Mouse (Mus musculus) brain, embryonic 14.5 days (tissue): Measurements from ENCODE around the gene Cdkn2c. TPM values are rescaled to one million over a fixed set of nuclear protein-coding genes. Genes with fewer than 3 reads are reported as not detected.

Experiments used
- DNase-seq: peaks from one replicate; pipeline ENCODE4 v3.0.0-alpha.2; 2011; ENCODE audit warnings: low read depth
- CTCF ChIP-seq: fragments of 200-500 bp; IDR thresholded peaks from 2 replicates; pipeline ENCODE4 v1.5.1; 2012; ENCODE audit warnings: inconsistent platforms, mild to moderate bottlenecking, moderate library complexity, borderline replicate concordance; ENCODE audit not compliant: insufficient read depth, insufficient read length; ENCODE audit errors: extremely low read depth
- POLR2A ChIP-seq: fragments of 200-500 bp; IDR thresholded peaks from 2 replicates; pipeline ENCODE4 v1.6.1; 2012; ENCODE audit warnings: mild to moderate bottlenecking, inconsistent platforms, borderline replicate concordance; ENCODE audit not compliant: poor library complexity, insufficient read depth, insufficient read length, severe bottlenecking; ENCODE audit errors: extremely low read depth
- polyA plus RNA-seq: library from polyadenylated mRNA; depleted of rRNA; stranded (reverse); fragments of >200 nt; gene quantifications from 2 replicates; pipeline ENCODE4 v1.2.3, GENCODE M21; 2012; rRNA removed

Cdkn2c gene
- polyA plus RNA-seq, 1 experiment = 7.5 TPM

DNA sequence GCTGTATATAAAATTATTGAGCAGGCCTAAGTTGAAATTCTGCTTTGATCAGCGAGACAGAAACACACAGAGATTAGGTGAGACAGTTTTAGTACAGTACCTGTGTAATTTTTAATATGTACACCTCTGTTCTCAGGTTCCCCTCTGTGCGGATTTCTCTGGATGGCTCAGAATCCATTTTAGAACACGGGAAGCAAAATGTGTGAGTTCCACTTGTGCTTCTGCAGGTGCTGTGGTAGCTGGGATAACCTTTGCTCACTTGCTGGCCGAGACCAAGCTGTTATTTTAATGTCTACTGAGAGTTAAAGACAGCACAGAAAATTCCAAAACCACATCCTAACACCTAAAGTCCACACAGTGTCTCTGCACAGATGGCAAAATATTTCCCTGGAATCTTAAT is 10.7 kb downstream of the Cdkn2c start:
- TF ChIP-seq CTCF = no peak
- peak; percentile 18 for DNase-seq

DNA sequence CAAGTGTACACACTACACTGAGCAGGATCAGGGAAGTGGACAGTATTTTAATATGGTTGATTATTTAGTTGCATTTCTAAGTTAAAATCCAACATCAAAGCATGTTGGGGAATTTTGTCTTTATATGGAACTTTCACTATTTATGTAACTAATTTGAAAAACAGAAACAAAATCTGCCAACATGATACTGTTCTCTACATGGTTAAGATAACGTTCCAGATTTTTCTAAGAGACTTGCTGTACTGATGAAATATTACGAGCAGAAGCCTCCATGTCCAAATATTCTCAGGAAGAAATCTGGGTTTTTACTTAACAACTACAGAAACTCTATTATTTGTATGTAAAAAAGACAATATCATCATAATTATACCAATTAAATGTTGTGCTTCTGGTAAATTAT is 11.3 kb downstream of the Cdkn2c start:
- TF ChIP-seq POLR2A (no peak), CTCF (no peak)

DNA sequence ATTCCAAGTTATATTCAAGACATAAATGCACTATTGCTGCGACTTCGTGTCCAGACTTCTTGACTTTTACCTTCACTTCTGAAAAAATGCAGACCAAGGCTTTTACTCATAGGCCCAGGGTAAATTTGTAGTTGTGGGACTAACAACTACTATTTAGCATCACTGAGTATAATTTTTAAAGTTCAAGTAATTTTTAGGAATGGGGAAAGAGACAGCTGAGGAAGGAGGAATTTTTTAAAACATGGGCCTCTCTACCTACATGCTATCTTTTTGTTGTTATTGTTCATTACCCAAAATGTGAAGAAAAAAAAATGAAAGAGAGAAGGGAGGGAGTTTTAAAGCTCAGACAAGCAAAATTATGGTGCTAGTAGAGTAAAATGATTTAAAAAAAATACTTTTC is 12.3 kb downstream of the Cdkn2c start:
- TF ChIP-seq POLR2A = no peak
- no peak for TF ChIP-seq CTCF
- no peak for DNase-seq

More for the DNA sequence above, 11.3 kb downstream of the Cdkn2c start:
- no peak for DNase-seq

DNA sequence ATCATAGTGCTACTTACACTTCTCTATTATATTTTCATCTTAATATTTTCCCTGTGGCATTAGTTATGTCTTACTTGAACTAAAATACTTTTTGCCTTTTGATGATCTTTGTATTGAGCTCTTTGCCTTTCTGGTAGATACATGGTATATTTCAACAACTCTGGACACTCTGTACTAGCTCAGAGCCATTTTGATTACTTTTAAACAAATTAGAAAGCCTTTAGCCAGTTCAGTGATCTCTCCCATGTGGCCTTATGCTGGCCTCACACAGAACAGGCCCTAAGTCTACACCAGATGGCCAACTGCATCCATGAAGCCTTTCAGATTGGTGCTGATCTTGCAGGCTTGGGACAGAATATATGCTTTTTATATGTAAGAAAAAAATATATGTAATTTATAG is 13.7 kb downstream of the Cdkn2c start:
- TF ChIP-seq POLR2A = no peak
- no peak for TF ChIP-seq CTCF
- no peak for DNase-seq

DNA sequence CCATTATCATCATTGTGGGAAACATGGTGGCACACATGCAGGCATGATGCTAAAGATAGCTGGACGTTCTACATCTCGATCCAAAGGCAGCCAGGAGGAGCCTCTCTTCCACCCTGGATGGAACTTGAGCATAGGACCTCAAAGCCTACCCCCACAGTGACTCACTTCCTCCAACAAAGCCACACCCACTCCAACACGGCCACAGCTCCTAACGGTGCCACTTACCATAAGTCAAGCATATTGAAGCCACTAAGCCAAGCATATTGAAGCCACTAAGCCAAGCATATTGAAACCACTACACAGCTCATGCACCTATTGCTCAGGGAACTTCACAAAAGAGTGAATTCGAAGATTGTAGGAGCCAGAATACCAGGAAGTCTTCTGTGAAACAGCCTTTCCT is 17.7 kb downstream of the Cdkn2c start:
- TF ChIP-seq CTCF = no peak
- TF ChIP-seq POLR2A = no peak
- DNase-seq = no peak

DNA sequence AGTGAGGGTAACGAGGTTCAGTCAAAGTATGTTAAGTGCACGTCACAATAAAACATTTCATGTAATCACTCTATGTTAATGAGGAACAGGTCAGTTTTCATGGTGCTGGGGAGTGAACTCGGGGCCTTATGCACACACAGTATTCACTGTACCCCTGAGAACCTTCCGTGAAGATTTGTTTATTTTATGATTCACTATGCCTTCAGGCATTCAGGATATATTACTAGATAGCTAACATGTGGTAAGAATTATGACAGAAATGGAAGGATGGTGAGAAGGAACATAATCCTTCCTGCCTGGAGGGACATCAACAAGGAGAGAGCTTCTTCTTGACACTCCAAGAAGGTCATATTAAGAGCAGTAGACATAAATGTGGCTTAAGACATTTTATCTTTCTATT is 19.7 kb downstream of the Cdkn2c start:
- TF ChIP-seq POLR2A (no peak), CTCF (no peak)
- DNase-seq = no peak

DNA sequence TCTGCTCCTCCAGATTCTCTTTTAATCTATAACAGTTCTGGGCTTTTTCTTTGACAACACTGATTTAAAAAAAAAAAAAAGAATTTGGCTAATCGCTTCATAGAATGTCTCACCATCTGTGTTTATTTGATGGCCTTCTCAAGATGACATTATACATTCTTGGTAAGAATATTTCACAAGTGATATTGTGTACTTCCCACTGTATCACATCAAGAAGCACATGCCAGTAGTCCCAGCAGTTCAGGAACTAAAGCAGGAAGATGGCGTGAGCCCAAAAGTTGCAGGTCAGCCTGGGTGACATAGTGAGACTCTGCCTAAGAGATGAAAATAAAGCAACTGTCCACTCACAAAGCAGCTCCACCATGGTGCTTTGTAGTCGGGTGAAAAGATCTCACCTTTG is 25.5 kb downstream of the Cdkn2c start:
- TF ChIP-seq CTCF = no peak
- no peak for TF ChIP-seq POLR2A
- DNase-seq = no peak

DNA sequence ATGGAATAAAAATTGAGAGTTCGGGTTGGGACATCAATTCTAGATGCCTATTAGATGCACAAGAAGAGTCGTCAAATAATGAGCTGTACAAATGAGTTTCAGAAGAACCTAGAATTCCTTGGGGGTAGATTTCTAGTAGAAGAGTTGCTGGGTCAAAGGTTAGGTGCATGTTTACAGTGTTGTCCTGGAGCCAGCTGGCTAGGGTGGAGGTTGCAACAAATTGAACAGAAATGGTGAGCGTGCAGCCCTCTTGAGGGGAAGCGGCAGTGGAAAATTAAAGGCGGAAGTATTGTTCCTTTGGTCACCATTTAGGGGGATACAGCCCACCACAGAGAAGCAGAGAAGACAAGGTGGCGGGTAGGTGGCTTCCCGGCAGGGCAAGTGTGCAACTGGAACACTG is 26.8 kb downstream of the Cdkn2c start:
- TF ChIP-seq POLR2A = no peak

DNA sequence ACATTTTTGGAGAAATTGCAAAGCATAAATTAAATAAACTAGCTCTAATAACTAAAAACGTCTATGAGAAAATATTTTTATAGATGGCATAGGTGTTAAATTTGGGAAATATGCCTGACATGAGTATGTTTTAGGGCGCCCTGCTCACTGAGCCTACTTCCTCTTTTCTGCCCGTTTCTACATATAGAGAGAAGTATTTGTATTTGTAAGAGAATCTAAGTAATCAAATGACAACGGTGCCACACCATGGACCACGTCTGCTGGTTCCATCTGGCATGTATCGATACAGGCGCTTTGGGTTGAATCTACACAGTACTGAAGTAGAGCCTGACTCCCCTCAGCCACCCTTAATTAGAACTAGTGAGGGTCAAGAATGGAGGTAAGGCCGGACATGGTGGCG is 27.6 kb downstream of the Cdkn2c start:
- TF ChIP-seq POLR2A (no peak), CTCF (no peak)
- DNase-seq = no peak

More for the DNA sequence above, 26.8 kb downstream of the Cdkn2c start:
- DNase-seq = no peak

DNA sequence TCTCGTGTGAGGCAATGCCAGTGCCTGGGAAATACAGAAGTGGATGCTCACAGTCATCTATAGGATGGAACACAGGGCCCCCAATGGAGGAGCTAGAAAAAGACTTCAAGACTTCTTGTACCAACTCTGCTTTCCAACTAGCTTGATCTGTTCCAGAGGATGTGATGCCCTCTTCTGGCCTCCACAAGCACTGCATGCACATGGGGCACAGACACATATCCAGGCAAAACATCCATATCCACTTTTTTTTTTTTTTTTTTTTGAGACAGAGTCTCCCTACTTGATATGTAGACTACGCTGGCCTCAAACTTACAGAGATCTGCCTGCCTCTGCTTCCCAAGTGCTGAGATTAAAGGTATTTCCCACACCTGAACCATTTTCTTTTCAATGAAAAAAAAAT is 32.0 kb downstream of the Cdkn2c start:
- DNase-seq = no peak

DNA sequence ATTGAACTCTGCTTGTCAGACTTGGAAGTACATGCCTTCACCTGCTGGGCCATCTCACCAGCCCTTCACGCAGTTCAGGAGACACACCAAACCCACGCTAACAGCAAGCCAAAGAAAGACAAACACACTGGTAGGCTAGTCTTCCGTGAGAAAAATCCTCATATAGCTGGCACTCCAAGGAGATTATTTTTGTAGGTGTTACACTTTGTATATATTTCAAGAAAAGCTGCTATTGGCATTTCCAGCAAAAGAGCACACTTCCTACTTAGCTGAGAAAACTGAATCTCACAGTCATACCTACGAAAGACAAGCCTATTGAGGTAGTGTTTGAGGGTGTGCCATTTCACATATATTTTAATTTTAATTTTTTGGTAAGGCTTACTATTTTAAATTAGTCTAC is 36.0 kb downstream of the Cdkn2c start:
- no peak for TF ChIP-seq POLR2A
- TF ChIP-seq CTCF = no peak
- no peak for DNase-seq

More for the DNA sequence above, 32.0 kb downstream of the Cdkn2c start:
- TF ChIP-seq CTCF (peak; percentile 20; the same call in 1 of the 2 replicates), POLR2A (no peak)

DNA sequence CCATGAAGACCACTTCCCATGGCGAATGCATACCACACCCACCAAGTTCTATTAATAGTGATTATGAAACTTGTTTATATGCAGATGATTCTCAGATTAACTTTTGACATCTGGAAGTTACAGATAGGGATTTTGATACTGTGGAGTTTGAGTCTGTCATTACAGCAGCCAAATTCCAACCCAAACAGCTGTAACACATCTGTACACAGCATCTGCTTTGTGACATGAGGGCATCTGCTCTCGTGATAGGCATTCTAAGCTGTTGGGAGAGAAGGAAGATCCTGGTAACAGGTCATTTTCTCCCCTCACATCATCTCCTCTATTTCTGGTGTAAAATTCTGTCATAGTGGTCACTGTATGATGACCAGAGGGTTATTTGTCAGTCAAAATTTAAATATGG is 36.8 kb downstream of the Cdkn2c start:
- TF ChIP-seq POLR2A (no peak), CTCF (no peak)

DNA sequence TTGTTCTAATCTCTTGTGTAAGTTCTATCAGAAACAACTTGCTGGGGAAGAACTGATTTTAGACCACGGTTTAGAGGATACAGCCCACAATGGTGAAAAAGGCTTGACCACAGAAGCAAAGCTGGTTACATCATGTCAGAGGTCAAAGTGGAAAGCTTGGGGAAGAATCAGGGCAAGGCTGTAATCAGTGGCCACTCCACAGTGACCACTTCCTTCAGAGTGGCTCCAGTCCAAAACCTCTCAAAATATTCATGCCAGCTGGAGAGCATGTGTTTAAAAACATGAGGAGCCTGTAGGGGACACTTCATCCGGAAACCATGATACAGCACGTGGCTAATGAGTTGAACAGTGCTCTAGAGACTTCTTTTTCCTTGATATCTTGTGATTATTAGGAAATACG is 54.4 kb downstream of the Cdkn2c start:
- DNase-seq = no peak
- TF ChIP-seq POLR2A = no peak

More for the DNA sequence above, 36.8 kb downstream of the Cdkn2c start:
- no peak for DNase-seq

Other genes with a start within 250 kb of the Cdkn2c start
- 67.6 and 77.3 TPM in 2 replicates for gene Rnf11, start 182.5 kb downstream of the Cdkn2c start, polyA plus RNA-seq
- gene 4930522H14Rik, start 135.9 kb downstream of the Cdkn2c start, polyA plus RNA-seq = not detected in 2 replicates
- gene Faf1, start 9.4 kb upstream of the Cdkn2c start, polyA plus RNA-seq = 23.9 and 31.7 TPM in 2 replicates